Mouse (Mus musculus) lung, postnatal 0 days (tissue): ENCODE data around the gene Gna12. TPM values are rescaled to one million over a fixed set of nuclear protein-coding genes. Genes with fewer than 3 reads are reported as not detected.
A peak's percentile ranks its signal among the peaks of the same experiment; 100 is the strongest.

Experiments
- ATAC-seq: fragments of 200-750 bp; cut with Nextera tagmentation; 2 replicates; pipeline ENCODE4 v1.8.0; 2017; ENCODE audit warnings: moderate library complexity
- DNase-seq: peaks from one replicate; pipeline ENCODE4 v3.0.0-alpha.2; 2016; ENCODE audit warnings: low spot score
- H3K27ac ChIP-seq: fragments of 300-500 bp; sonication (generic); 2 replicates; pipeline ENCODE4 v1.5.1; 2014; ENCODE audit warnings: antibody characterized with exemption, mild to moderate bottlenecking, low read length, mixed read lengths
- H3K27me3 ChIP-seq: fragments of 300-500 bp; sonication (generic); replicated peaks from 2 replicates; pipeline ENCODE4 v1.6.1; 2014; ENCODE audit warnings: low read length, mixed read lengths; ENCODE audit not compliant: insufficient read depth
- H3K36me3 ChIP-seq: fragments of 300-500 bp; sonication (generic); 2 replicates; pipeline ENCODE4 v1.6.1; 2014; ENCODE audit warnings: low read length, mixed read lengths; ENCODE audit not compliant: insufficient read depth
- H3K4me1 ChIP-seq: fragments of 300-500 bp; sonication (generic); 2 replicates; pipeline ENCODE4 v1.6.1; 2014; ENCODE audit warnings: antibody characterized with exemption, low read depth, low read length, mixed read lengths; ENCODE audit not compliant: insufficient read depth
- H3K4me2 ChIP-seq: fragments of 300-500 bp; sonication (generic); replicated peaks from 2 replicates; pipeline ENCODE4 v1.6.1; 2014; ENCODE audit warnings: low read depth, mild to moderate bottlenecking, low read length, moderate library complexity, mixed read lengths
- H3K4me3 ChIP-seq: fragments of 300-500 bp; sonication (generic); 2 replicates; pipeline ENCODE4 v1.5.1; 2014; ENCODE audit warnings: low read depth, low read length
- H3K9ac ChIP-seq: fragments of 300-500 bp; sonication (generic); replicated peaks from 2 replicates; pipeline ENCODE4 v1.6.1; 2014; ENCODE audit warnings: low read depth, mild to moderate bottlenecking
- H3K9me3 ChIP-seq: fragments of 300-500 bp; sonication (generic); 2 replicates; pipeline ENCODE4 v1.6.1; 2016; ENCODE audit warnings: low read length, mixed read lengths
- CTCF ChIP-seq: IDR thresholded peaks from 2 replicates; pipeline ENCODE4 v1.5.1; 2016; ENCODE audit warnings: antibody characterized with exemption, mild to moderate bottlenecking
- EP300 ChIP-seq: IDR thresholded peaks from 2 replicates; pipeline ENCODE4 v1.6.1; 2016; ENCODE audit warnings: antibody characterized with exemption, mild to moderate bottlenecking, control low read depth
- WGBS: fragments of 180-500 bp; shearing (Covaris S2); extraction: QIAGEN DNeasy Blood & Tissue Kit; methylation state at CpG from one replicate; pipeline ENCODE4 v1.1.7; 2014; 5-methylcytosine and 5-hydroxymethylcytosine counted together
- polyA plus RNA-seq: library from polyadenylated mRNA; unstranded; fragments of >200 nt; fragmentation: Nextera tagmentation; extraction: Ambion mirVana; gene quantifications from 2 replicates; pipeline ENCODE4 v1.2.1, GENCODE M21; 2015

Gna12 gene
- polyA plus RNA-seq, 1 experiment from 2014 or later = 25.4 TPM

DNA sequence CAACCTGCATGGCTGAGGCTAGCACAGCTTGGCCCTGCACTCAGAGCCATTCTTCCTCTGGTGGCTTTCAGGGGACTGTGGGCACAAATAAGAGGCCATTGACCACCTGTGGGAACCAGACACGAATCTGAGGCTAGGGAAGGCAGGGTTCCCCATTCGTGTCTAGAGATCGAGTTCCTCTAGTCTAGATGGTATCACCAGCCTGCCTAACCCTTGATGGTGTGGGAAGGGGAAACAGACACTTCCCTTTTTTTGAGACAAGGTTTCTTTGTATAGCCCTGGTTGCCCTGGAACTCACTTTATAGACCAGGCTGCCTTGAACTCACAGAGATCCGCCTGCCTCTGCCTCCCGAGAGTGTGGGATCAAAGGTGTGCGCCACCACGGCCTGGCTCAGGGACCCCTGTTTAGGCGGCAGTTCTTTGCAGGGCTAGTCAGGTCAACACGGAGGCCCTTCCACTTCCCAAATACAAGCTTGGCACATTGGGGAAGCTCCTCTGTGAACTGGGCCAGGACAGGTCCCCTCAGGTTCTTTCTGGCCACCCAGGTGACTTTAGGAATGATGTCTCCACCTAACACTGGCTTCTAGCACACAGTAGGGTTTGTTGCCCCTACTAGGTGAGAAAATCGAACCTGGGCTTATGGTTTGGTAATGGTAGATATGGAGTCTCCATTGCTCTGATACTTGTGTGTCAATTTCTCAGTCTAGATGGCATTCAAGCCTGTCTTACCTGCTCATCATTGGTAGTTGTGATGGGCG is 99.0 kb downstream of the Gna12 start:
- no peaks in the 10 kb centered on the region for H3K36me3 ChIP-seq
- no peaks in the 10 kb centered on the region for H3K9me3 ChIP-seq
- H3K9ac ChIP-seq = no peak overlapping the region
- ATAC-seq = no peak; the same call in 1 of the 2 replicates
- H3K27me3 ChIP-seq = 0 out of 2 replicates have a peak, but pooled peaks cover 8% of the 10 kb centered on the region
- H3K4me1 ChIP-seq = peaks cover 5% of the 10 kb centered on the region; the same call in 1 of the 2 replicates
- DNase-seq = no peak
- no peak overlapping the region for H3K4me2 ChIP-seq
- H3K4me3 ChIP-seq = no peak overlapping the region
- no peak overlapping the region for H3K27ac ChIP-seq
- TF ChIP-seq EP300 = no peak
- no peak for TF ChIP-seq CTCF
- 76% methylated on average over 11 of the region's 11 CpGs for WGBS

DNA sequence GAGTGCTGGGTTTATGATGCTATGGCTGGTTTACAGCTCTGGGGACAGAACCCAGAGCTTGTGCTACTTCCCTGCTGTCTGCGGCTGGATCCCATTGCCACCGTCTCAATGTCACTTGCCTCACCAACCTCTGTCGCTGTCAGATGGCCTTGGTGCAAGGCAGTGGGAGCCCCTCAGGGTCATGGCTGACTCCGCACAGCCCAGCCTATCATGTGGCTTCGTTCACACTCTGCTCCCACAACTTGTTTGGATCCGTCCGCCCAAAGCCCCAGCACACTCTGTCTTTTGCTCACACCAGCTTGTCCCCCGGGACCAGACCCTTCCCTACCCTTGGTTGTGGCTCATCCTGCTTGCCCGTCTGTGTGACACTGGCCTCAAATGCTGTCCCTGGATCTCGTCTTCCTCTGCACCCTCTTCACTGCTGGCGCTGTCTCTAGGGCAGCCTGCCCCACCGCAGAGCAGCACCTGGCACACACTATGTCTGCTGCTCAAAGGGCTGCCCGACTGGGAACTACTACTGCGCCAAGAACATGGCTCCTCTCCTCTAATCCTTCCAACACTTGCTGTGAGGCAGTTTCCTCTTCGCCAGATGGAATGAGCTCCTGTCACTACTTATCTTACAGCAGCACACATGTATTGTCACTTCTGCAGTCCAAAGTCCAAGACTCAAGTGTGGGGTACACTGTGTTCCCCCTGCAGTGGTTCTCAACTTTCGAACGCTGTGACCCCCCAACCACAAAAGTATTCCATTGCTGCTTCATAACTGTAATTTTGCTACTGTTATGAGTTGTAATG is 103.1 kb downstream of the Gna12 start:
- no peak for TF ChIP-seq CTCF
- no peak for TF ChIP-seq EP300

DNA sequence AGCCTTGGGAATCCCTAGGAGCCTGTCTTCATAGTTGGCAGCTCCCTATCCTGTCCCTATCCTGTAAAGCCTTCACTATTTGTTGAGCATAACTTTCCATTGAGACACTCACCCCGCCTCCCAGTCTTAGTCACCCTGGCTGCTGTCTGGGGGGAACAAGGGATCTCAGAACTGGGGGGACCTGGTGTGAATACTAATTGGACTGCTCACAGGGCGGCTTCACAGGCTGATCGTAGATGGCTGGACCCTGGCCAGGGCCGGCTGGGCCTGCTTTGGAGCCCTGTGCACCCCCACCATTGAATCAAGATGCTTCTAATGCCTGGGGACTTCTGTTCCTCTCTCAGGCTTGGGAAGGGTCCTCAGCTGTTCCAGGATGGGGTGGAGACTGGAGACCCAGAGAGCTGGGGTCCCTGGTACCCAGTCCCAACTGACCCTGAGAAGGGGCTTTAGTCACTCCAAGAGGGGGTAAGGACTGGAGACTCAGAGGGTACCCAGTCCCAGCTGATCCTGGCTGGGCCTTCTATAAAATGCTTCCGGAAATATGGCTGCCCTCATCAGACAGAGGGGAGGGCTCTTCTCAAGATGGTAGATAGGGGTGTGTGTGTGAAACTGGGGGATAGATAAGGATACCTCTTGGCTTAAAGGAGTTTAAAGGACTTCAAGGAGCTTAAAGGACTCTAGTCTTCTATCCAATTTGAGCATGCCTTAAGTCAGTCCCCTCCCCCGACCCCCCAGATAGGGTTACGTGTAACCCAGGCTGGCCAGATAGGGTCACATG is 104.0 kb downstream of the Gna12 start:
- Histone ChIP-seq H3K4me1 (no peaks in the 10 kb centered on the region), H3K27ac (no peak overlapping the region), H3K27me3 (no peaks in the 10 kb centered on the region), H3K4me3 (no peak overlapping the region), H3K9me3 (no peaks in the 10 kb centered on the region), H3K9ac (no peak overlapping the region), H3K4me2 (no peak overlapping the region), H3K36me3 (no peaks in the 10 kb centered on the region)
- ATAC-seq (no peak), DNase-seq (no peak)
- WGBS = 73% methylated on average over 7 of the region's 7 CpGs
- TF ChIP-seq CTCF = no peak
- no peak for TF ChIP-seq EP300

More for the DNA sequence above, 103.1 kb downstream of the Gna12 start:
- Histone ChIP-seq H3K4me2 (no peak overlapping the region), H3K4me1 (no peaks in the 10 kb centered on the region), H3K36me3 (no peaks in the 10 kb centered on the region), H3K9me3 (no peaks in the 10 kb centered on the region), H3K27me3 (no peaks in the 10 kb centered on the region), H3K27ac (no peak overlapping the region), H3K9ac (no peak overlapping the region), H3K4me3 (no peak overlapping the region)
- 73% methylated on average over 17 of the region's 17 CpGs for WGBS
- DNase-seq (no peak), ATAC-seq (no peak)

- Histone ChIP-seq H3K4me1 (no peaks in the 10 kb centered on the region), H3K9ac (no peak within 1 kb of the TSS), H3K4me3 (no peak within 1 kb of the TSS), H3K9me3 (no peaks in the 10 kb centered on the region), H3K27me3 (no peaks in the 10 kb centered on the region), H3K36me3 (peaks cover 3% of the 10 kb centered on the region), H3K27ac (no peak within 1 kb of the TSS), H3K4me2 (no peak within 1 kb of the TSS)
- 58% methylated on average over 13 of the region's 13 CpGs for WGBS
- no peak for DNase-seq
- TF ChIP-seq EP300 (no peak), CTCF (no peak)
- no peak for ATAC-seq
These were observed 106.4 kb downstream of the Gna12 start, which contains the start of gene Amz1 for GRCm38 (mm10) chr5:140723822-140724221. Gene Amz1 (plus strand): TSS chr5:140724127.

DNA sequence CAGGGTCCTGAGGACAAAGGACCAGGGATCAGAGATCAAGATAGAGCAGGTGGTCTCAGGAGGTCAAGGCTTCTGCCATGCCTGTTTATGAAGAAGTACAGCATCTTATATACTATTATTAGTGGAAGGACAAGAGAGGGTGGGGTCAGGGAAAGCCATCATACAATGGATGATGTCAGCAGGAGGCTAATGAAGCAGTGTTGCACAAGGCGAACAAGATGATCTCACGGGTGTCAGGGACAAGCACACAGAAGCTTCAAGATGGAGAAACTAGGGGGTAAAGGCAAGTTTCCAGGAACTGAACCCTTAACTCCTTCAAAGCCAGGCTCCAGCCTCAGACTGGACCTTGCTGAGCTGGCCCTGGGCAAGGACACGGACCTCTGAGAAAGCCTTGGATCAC is 108.1 kb downstream of the Gna12 start:
- DNase-seq (peak; percentile 60), ATAC-seq (peak; percentile 56)
- H3K9ac ChIP-seq = no peak overlapping the region
- H3K4me2 ChIP-seq = no peak overlapping the region
- peaks cover 19% of the 10 kb centered on the region for H3K36me3 ChIP-seq
- H3K27ac ChIP-seq = no peak overlapping the region
- WGBS = 52% methylated on average over 3 of the region's 3 CpGs
- TF ChIP-seq CTCF (no peak), EP300 (no peak)
- no peaks in the 10 kb centered on the region for H3K9me3 ChIP-seq
- no peak overlapping the region for H3K4me3 ChIP-seq
- H3K4me1 ChIP-seq = no peaks in the 10 kb centered on the region
- no peaks in the 10 kb centered on the region for H3K27me3 ChIP-seq

- Histone ChIP-seq H3K4me1 (no peaks in the 10 kb centered on the region), H3K4me3 (no peak overlapping the region), H3K36me3 (peaks cover 24% of the 10 kb centered on the region), H3K27me3 (no peaks in the 10 kb centered on the region), H3K4me2 (no peak overlapping the region), H3K27ac (no peak overlapping the region), H3K9ac (no peak overlapping the region), H3K9me3 (no peaks in the 10 kb centered on the region)
- TF ChIP-seq CTCF = no peak
- TF ChIP-seq EP300 = no peak
- no peak for ATAC-seq
- no peak for DNase-seq
- WGBS = 69% methylated on average over 7 of the region's 7 CpGs
These were observed 109.5 kb downstream of the Gna12 start for GRCm38 (mm10) chr5:140720773-140721172.
